Mouse (Mus musculus): Measurements from ENCODE around the gene Mgll.

The Mgll gene

GRCm38 (mm10) chr6:88857249-88857648 lies 133.0 kb downstream of the Mgll start:
- DNase-seq = peak; percentile 18

GRCm38 (mm10) chr6:88857830-88858229 lies 133.6 kb downstream of the Mgll start:
- no peak for DNase-seq

DNA sequence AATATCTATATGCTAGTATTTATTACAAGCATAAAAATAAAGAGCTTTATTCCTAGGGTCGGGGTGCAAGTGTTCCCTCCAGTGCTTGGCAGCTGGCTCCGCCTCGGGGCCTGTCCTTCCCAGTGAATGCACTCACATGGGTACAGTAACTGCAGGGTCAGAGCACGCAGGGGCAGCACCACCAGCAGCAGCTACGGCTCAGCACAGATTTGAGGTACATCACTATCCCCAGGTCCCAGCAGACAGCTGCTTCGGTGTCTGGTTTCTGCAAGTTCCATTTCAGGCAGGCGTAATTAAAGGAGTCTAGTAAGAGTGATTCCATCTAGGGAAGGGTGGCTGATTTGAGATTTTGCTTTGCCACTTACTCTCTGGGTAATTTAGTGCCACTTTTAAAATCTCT lies 134.1 kb downstream of the Mgll start:
- no peak for DNase-seq

- DNase-seq = peak; percentile 41
Observed at GRCm38 (mm10) chr6:88860914-88861313, 136.7 kb downstream of the Mgll start.

DNA sequence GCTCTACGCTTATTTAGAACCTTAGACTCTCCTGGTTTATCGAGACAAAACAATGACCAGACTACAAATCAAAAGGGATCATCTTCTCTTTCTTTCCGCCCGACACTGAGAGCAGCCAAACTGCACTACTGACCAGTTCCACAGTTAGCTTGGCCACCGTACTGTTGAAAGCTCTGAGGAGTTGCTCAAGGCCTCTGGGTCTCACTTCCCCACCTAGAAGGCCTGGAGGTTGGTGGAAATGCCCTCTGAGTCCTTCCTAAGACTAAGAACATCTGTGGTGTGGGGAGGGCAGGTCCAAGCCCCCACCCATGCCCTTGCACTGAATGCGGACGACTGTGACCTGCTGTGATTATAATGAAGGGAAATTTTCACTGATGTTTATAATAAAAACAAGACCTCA lies 141.5 kb downstream of the Mgll start:
- no peak for DNase-seq

DNA sequence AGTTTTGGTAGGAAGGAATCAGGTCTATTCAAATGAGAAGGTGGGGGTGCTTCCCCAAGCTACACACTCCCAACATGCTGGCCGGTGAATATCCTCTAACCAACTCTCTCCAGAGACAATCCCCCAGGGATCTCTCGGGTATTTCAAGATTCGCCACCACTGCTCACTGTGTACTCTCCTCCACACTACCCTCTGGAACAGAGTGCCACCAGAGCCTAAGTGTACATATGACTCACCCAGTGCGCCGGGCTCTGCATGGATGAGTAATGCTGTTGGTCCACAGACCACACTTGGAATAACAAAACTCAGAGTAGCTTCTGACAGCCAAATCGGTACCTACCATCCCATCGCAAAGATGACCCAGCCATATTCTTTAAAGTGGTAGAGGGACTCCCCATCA lies 145.2 kb downstream of the Mgll start:
- no peak for DNase-seq

GRCm38 (mm10) chr6:88870594-88870993 lies 146.4 kb downstream of the Mgll start:
- DNase-seq = no peak

- DNase-seq = no peak
Observed at GRCm38 (mm10) chr6:88871546-88871945, 147.3 kb downstream of the Mgll start.

- DNase-seq = no peak
Observed at GRCm38 (mm10) chr6:88872811-88873210, 148.6 kb downstream of the Mgll start.

GRCm38 (mm10) chr6:88873965-88874867 lies 150.0 kb downstream of the Mgll start:
- DNase-seq = no peak

- DNase-seq = peak; percentile 53
Observed at GRCm38 (mm10) chr6:88874868-88875508, 150.8 kb downstream of the Mgll start, which contains the start of gene Podxl2. Podxl2 (minus strand) TSS chr6:88875044.

Data from liver (tissue).